Mouse (Mus musculus) olfactory bulb, adult 2 months (tissue): Measurements from ENCODE around the gene Mpi. TPM values are rescaled to one million over a fixed set of nuclear protein-coding genes. Genes with fewer than 3 reads are reported as not detected.

Experiments used
- H3K27ac ChIP-seq: fragments of 200-500 bp; 2 replicates; pipeline ENCODE4 v1.5.1; 2012; ENCODE audit warnings: low read depth, low read length; ENCODE audit not compliant: insufficient read depth
- H3K4me1 ChIP-seq: fragments of 200-500 bp; 2 replicates; pipeline ENCODE4 v1.6.1; 2012; ENCODE audit warnings: low read length; ENCODE audit not compliant: control insufficient read depth, insufficient read depth
- H3K4me3 ChIP-seq: fragments of 200-500 bp; 2 replicates; pipeline ENCODE4 v1.5.1; 2012; ENCODE audit warnings: mild to moderate bottlenecking, low read depth, low read length, moderate library complexity; ENCODE audit not compliant: insufficient read depth
- CTCF ChIP-seq: fragments of 200-500 bp; IDR thresholded peaks from 2 replicates; pipeline ENCODE4 v1.5.1; 2012; ENCODE audit warnings: low read depth, mild to moderate bottlenecking, low read length, moderate library complexity; ENCODE audit not compliant: insufficient read depth
- POLR2A ChIP-seq: fragments of 200-500 bp; IDR thresholded peaks from 2 replicates; pipeline ENCODE4 v1.6.1; 2012; ENCODE audit warnings: mild to moderate bottlenecking, low read depth, low read length, moderate library complexity; ENCODE audit not compliant: insufficient read depth
- WGBS: fragments of 180-500 bp; shearing (Covaris S2); methylation state at CpG from one replicate; pipeline ENCODE4 v1.1.7; 2018; 5-methylcytosine and 5-hydroxymethylcytosine counted together
- polyA plus RNA-seq: library from polyadenylated mRNA; stranded (reverse); fragments of >200 nt; gene quantifications from 2 replicates; pipeline ENCODE4 v1.2.4, GENCODE M21; 2012; ENCODE audit warnings: low replicate concordance; ENCODE audit not compliant: missing spikeins, insufficient read depth, insufficient read length

Gene Mpi
- polyA plus RNA-seq, 1 experiment: not detected

DNA sequence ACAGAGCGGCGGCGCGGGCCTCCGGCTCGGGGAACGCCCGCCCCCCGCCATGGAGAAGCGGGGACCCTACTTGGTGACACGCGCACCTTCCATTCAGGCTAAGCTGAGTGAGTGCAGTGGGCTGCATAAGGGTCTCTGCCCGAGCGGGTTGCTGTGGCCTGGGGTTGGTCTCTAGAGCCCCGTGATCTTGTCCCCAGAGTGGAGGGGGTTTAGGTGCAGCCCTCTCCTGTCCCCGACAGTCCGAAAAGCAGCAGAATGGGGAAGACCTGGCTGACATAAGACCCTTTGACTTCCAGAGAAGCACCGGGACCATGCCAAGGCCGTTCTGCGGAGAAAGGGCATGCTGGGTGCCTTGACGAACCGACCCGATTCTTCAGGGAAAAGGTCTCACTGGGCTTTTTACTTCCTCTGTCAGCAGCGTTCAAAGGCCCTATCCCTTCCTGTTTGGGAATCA, 14.8 kb downstream of the Mpi start:
- Histone ChIP-seq H3K4me1 (peaks cover 14% of the 10 kb centered on the region), H3K4me3 (peak overlapping the region; percentile 61), H3K27ac (peak overlapping the region; percentile 91)
- WGBS: under 1% methylated on average over 24 of the region's 24 CpGs
- TF ChIP-seq POLR2A (peak; percentile 9; the same call in 1 of the 2 replicates), CTCF (no peak)

GRCm38 (mm10) chr9:57537044-57537727, 15.4 kb downstream of the Mpi start, which contains the start of gene Fam219b:
Gene Fam219b, plus strand, starts transcription at chr9:57537528.
- TF ChIP-seq POLR2A (peak; percentile 37; the same call in 1 of the 2 replicates), CTCF (no peak; the same call in 1 of the 2 replicates)
- Histone ChIP-seq H3K4me1 (peaks cover 14% of the 10 kb centered on the region), H3K27ac (peak within 1 kb of the TSS; percentile 91), H3K4me3 (peak within 1 kb of the TSS; percentile 61)
- under 1% methylated on average over 45 of the region's 45 CpGs for WGBS

GRCm38 (mm10) chr9:57536362-57536761, 16.2 kb downstream of the Mpi start:
- TF ChIP-seq CTCF: no peak
- TF ChIP-seq POLR2A: no peak
- 85% methylated on average over 5 of the region's 5 CpGs for WGBS

GRCm38 (mm10) chr9:57531946-57532345, 20.6 kb downstream of the Mpi start:
- Histone ChIP-seq H3K27ac (no peak overlapping the region), H3K4me3 (no peak overlapping the region), H3K4me1 (peaks cover 6% of the 10 kb centered on the region)
- 90% methylated on average over 1 of the region's 1 CpGs for WGBS
- TF ChIP-seq POLR2A (no peak), CTCF (no peak)

More at GRCm38 (mm10) chr9:57536362-57536761, 16.2 kb downstream of the Mpi start:
- Histone ChIP-seq H3K4me1 (peaks cover 14% of the 10 kb centered on the region), H3K27ac (no peak overlapping the region), H3K4me3 (no peak overlapping the region)

DNA sequence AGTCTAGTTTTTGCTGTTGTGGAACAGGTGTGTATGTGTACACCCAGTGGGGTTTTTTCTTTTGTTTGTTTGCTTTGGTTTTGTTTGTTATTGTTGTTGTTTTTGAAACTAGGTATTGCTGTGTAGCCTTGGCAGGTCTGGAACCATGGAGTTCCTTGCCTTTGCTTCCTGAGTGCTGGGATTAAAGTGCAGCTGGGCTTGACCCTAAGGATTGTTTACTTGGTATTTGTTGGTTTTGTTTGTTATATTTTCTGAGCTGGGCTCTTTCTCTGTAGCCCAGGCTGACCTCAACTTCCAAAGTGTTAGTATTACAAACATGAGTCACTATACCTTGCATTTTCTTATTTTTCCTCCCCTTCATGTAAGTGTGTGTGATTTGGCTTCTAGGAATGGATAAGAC, 26.1 kb downstream of the Mpi start:
- TF ChIP-seq CTCF (no peak), POLR2A (no peak)
- Histone ChIP-seq H3K27ac (no peak overlapping the region), H3K4me3 (no peak overlapping the region), H3K4me1 (peaks cover 5% of the 10 kb centered on the region)

DNA sequence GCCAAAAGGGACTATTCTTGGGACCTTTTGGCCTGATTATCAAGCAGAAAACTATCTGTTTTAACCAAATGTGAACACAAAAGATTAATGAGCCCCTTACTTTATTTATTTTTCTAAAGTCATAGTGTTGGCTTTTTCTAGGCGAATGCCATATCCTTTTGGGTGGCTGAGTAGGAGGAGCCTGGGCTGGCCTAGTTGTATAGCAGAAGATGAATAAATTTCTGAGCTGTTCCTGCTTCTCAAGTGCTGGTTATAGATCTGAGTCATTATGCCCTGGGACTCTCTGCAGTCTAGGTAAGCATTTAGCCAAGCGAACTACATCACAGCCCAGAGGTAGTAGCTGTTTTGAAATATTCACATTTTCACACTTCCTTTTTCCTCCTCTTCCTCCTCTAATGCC, 27.0 kb downstream of the Mpi start:
- H3K4me3 ChIP-seq: no peak overlapping the region
- 26% methylated on average over 2 of the region's 2 CpGs for WGBS
- no peak overlapping the region for H3K27ac ChIP-seq
- TF ChIP-seq CTCF (no peak), POLR2A (no peak)
- H3K4me1 ChIP-seq: peaks cover 5% of the 10 kb centered on the region

GRCm38 (mm10) chr9:57524439-57524838, 28.1 kb downstream of the Mpi start:
- TF ChIP-seq CTCF: no peak
- TF ChIP-seq POLR2A: no peak
- no peak overlapping the region for H3K27ac ChIP-seq
- peak overlapping the region; percentile 21 for H3K4me3 ChIP-seq
- peaks cover 5% of the 10 kb centered on the region for H3K4me1 ChIP-seq

GRCm38 (mm10) chr9:57523754-57524153, 28.8 kb downstream of the Mpi start:
- H3K4me3 ChIP-seq: no peak overlapping the region

GRCm38 (mm10) chr9:57522861-57523246, 29.7 kb downstream of the Mpi start:
- 51% methylated on average over 4 of the region's 4 CpGs for WGBS

More at GRCm38 (mm10) chr9:57523754-57524153, 28.8 kb downstream of the Mpi start:
- no peak overlapping the region for H3K27ac ChIP-seq
- H3K4me1 ChIP-seq: peaks cover 5% of the 10 kb centered on the region
- WGBS: 67% methylated on average over 1 of the region's 1 CpGs
- TF ChIP-seq POLR2A (no peak), CTCF (no peak)

More at GRCm38 (mm10) chr9:57522861-57523246, 29.7 kb downstream of the Mpi start:
- TF ChIP-seq POLR2A: no peak
- H3K4me1 ChIP-seq: peaks cover 3% of the 10 kb centered on the region
- H3K27ac ChIP-seq: no peak overlapping the region
- peak overlapping the region; percentile 23; the same call in 1 of the 2 replicates for H3K4me3 ChIP-seq
